ENCODE assay signal across 17 mouse cellular contexts in genomic region chr2:161387054-161387453, GRCm38 (mm10).
"Had no signal": no experiment of that assay in that cellular context is flagged by ENCODE, and none has a peak within 500 bp of the region (broad histone marks: within the 10 kb centered on the region; RNA-seq: fewer than 3 reads in every experiment).

No protein-coding gene starts in this region.

- H3K4me3 ChIP-seq: liver, embryonic 13.5 days; liver, embryonic 15.5 days; megakaryocyte, embryonic 14.5 days; midbrain, embryonic 13.5 days; midbrain, embryonic 15.5 days; neural tube, embryonic 12.5 days; stomach, embryonic 15.5 days had no signal

- H3K36me3 ChIP-seq: liver, embryonic 13.5 days; liver, embryonic 15.5 days; midbrain, embryonic 13.5 days; midbrain, embryonic 15.5 days; neural tube, embryonic 12.5 days; stomach, embryonic 15.5 days had no signal

- H3K27ac ChIP-seq: liver, embryonic 13.5 days; liver, embryonic 15.5 days; macrophage; midbrain, embryonic 13.5 days; midbrain, embryonic 15.5 days; neural tube, embryonic 12.5 days; stomach, embryonic 15.5 days; stomach, postnatal 0 days had no signal

- H3K9ac ChIP-seq: liver, embryonic 13.5 days; liver, embryonic 15.5 days; liver, postnatal 0 days; midbrain, embryonic 13.5 days; midbrain, embryonic 15.5 days; neural tube, embryonic 12.5 days; stomach, embryonic 15.5 days had no signal

- H3K27me3 ChIP-seq: liver, embryonic 13.5 days; liver, embryonic 15.5 days; megakaryocyte, embryonic 14.5 days; midbrain, embryonic 13.5 days; midbrain, embryonic 15.5 days; neural tube, embryonic 12.5 days; stomach, embryonic 15.5 days had no signal

- DNase-seq: liver, embryonic 13.5 days; liver, postnatal 0 days; lung, postnatal 36 days; right cerebral cortex, postnatal 14 days; thymus, adult 2 months; thymus, postnatal 25 days; thymus, postnatal 4 days had no signal

- H3K9me3 ChIP-seq: liver, embryonic 13.5 days; liver, embryonic 15.5 days; midbrain, embryonic 13.5 days; midbrain, embryonic 15.5 days; neural tube, embryonic 12.5 days; stomach, embryonic 15.5 days had no signal

- H3K4me1 ChIP-seq: liver, embryonic 13.5 days; liver, embryonic 15.5 days; stomach, embryonic 15.5 days had no signal

- H3K4me2 ChIP-seq: liver, embryonic 13.5 days; liver, embryonic 15.5 days; midbrain, embryonic 11.5 days; midbrain, embryonic 13.5 days; midbrain, embryonic 15.5 days; neural tube, embryonic 12.5 days; stomach, embryonic 15.5 days had no signal

- ATAC-seq: liver, postnatal 0 days; lung, postnatal 0 days; midbrain, embryonic 13.5 days; midbrain, embryonic 15.5 days had no signal
